Mouse (Mus musculus): Measurements from ENCODE around the gene Plxnc1.

Gene Plxnc1

GRCm38 (mm10) chr10:94811907-94812851 is 132.5 kb downstream of the Plxnc1 start:
- no peak for DNase-seq

DNA sequence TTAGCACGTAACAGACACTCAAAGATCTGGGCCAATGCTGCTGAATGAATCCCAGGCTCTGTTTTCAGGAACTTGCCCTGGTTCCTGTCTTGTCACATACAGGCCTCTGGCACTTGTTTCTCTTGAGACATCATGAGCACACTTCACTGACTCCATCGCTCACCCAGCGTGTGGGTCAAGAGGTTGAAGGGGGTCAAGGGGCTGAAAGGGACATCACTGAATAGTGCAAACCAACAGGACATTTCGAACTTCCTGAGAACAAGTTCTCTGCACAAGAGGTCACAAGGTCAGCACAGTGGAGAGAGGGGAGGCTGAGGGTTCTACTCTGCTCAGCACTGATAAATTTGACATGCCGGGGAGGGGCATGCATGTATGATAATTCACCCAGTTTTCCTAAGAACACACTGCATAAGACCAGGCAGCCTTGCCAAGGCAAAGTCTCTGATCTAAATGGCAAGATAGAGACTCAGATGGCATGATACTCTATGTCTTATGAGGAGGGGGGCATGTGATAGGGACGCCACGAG is 134.6 kb downstream of the Plxnc1 start:
- no peak for DNase-seq

- no peak for DNase-seq
Measured at GRCm38 (mm10) chr10:94808275-94808674, 136.4 kb downstream of the Plxnc1 start.

GRCm38 (mm10) chr10:94807323-94807722 is 137.3 kb downstream of the Plxnc1 start:
- no peak for DNase-seq

DNA sequence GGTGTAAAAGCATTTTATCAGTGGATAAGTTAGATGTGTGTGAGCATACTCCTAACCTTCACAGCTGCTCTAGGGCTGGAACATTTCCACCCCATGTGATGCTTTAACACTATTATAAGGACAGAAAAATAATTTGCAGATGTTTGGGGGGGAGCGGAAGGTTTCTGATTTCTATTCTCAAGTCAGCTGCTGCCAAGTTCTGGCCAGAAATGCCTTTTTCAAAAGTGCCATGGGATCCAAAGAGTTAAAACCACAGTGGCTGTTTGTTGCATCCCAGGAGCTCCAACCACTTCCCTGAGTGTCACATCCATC is 139.8 kb downstream of the Plxnc1 start:
- no peak for DNase-seq

- no peak for DNase-seq
Measured at GRCm38 (mm10) chr10:94804029-94804908, 140.4 kb downstream of the Plxnc1 start.

DNA sequence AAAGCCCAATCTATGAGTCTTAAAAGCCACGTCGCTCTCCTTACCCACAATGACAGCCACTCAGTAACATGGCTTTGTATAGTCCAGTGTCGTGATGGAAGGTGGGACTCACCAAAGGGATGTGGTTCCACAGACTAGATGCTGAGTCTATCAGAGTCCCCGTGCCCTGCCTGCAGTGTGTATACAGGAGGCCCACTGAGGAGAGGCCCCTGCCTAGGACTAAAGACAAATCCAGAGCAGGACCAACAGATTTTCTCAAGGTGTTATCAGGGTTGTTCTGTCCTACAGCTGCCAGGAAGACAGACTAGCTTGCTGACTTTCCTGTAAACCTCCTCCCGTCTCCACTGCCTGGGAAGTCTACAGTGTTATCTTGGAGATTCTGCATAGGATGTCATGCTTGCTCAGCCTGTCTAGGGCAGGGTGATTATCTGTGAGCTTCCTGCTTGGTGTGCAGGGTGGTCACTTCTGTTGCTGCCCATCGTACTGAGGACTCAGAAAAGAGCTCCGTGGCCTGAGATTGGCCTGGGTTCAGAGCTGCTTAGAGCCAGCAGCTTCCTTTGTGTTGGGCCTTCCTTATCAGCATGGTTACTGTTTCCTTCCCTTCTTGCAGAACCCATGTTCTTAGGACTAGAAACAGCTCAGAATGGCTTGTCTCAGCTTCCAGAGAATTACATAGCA is 143.8 kb downstream of the Plxnc1 start:
- no peak for DNase-seq

DNA sequence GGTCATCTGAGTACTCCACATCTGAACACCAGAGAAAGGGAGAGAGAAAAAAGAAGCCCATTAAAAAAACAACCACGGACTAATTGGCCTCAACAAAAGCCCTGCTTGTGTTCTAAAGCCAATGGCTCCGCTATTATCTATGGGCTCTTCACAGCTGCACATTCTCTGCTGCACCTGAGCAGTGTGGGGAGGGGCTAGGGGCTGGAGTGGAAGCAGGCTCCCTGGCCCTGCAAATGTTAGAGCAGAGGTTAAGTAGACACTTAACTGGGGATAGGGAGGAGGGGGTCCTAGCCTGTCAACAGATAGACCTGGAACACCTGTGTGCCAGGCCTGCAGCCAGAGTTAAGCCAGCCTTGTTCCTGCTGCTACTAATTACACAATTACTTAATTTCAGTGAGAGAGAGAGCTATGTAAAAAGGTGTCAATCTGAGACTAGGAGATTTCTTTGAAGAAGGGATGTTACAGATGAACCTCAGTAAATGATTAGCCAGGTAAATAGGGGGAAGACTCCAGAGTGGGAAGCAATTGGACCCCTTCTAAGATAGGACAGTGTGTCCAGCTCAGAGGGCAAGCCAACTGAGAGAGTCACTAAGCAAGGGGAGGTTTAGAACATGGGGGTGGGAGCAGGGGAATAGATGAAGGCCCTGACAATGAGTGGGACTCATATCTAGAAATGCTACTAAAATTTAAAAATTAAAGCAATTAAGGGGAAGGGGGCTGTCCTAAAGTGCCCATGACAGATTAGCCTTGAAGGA is 145.0 kb downstream of the Plxnc1 start:
- no peak for DNase-seq

GRCm38 (mm10) chr10:94798128-94798527 is 146.5 kb downstream of the Plxnc1 start:
- DNase-seq: no peak

DNA sequence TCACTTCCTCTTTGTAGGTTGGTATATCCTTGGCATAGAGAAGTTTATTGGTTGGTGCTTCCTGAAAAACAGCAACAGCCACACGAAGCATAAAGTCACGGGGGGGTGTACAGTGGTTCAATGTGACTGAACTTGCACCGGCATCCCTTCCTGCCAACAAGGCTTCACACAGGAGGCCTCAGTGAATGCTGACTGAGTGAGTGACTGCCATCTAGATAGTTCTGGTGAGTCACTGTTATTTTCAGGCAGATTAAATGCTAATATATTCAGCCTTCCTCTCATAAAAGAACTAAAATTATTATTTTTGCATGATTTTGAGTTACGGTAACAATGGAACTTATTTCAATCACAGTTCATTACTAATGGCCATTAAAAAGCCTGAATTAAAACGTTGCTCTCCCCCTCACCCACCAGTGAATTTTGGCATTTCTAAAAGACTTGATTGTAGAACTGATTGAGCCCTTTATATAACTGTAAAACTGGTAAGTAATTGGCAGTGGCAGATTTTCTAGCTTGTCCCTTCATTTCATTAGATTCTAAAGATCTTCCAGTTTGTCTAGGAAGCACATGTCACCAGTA is 149.9 kb downstream of the Plxnc1 start:
- no peak for DNase-seq

- DNase-seq: no peak
Measured at GRCm38 (mm10) chr10:94793914-94794313, 150.7 kb downstream of the Plxnc1 start.

DNA sequence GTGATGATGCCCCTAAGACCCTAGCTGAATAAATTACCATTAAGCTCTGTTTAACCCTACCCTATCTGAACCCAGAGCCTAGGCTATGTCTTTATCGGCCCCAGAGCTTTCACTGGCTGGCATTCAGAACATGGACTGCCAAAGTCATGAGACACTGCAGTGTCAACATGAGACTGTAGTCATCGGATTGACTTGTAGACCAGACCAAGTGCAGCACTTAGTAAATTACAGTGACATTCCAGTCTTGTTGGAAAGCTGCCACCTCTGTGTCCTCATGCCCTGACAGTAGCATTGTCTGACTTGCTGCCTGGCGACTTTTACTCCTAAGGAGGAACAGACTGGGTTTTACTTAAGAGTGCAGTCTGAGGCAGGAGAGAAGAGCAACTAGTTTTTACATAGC is 155.4 kb downstream of the Plxnc1 start:
- no peak for DNase-seq

DNA sequence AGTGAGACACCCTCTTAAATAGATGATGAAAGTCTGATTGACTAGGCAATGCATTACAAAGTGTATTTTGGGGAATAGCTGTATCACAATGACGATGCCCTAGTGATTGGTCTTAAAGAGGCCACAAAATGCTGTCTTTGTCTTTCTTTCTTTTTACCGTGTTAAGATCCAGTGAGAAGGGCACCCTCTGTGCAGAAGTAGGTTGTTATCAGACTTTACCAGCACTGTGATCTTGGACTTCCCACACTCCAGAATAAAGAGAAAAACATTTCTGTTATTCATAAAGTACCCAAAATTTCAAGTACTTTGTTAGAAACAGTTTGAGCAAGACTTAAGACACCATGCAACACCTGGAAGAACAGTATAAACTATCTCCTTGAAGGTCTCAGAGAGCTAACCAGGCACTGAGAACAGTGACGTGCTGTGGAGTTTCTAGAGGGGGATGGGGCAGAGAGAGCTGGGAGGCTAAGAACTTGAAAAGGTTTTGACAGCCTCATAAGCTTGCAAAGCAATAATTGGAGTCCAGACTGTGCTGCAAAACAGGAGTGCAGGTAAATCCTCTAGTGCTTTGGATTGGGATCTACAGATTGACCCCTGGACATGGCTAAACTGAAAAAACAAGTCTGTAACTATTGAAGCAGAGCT is 163.9 kb downstream of the Plxnc1 start:
- DNase-seq: no peak

GRCm38 (mm10) chr10:94779319-94779718 is 165.3 kb downstream of the Plxnc1 start:
- no peak for DNase-seq

DNA sequence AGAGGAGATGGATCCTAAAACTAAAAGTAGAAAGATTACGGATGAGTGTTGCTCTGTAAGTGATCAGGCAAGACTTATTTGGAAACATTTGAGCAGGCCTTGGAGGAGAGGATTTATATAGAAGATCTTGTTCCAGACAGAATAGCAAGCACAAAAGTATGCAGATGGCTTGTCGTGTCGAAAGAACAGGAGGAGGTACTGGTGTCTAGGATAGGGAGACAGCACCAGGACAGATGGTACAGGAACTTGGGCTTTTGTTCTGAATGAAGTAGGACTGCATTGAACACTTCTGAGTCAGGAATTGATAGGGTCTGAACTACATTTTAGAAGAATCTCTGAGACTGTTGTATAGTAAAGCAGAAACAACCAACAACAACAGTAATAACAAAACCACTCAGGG is 167.1 kb downstream of the Plxnc1 start:
- no peak for DNase-seq

- DNase-seq: no peak
Measured at GRCm38 (mm10) chr10:94771496-94771895, 173.1 kb downstream of the Plxnc1 start.

DNA sequence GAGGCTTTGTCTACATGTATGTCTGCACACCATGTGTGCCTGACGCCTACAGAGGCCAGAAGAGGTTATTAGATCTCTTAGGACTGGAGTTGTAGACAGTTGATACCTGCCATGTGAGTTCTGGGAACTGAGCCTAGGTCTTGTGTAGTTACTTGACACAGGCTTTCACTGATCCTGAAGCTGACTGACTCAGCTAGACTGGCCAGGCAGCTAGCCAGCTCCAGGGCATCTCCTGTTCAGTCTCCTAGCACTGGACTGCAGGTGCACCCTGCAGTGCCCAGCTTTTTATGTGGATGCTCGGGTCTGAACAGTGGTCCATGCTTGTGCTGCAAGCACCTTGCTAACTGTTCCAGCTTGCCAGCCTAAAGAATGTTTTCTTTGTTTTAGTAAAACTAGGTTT is 197.6 kb downstream of the Plxnc1 start:
- peak; percentile 10 for DNase-seq

GRCm38 (mm10) chr10:94741459-94741858 is 203.2 kb downstream of the Plxnc1 start:
- no peak for DNase-seq
